In the genomic region with DNA sequence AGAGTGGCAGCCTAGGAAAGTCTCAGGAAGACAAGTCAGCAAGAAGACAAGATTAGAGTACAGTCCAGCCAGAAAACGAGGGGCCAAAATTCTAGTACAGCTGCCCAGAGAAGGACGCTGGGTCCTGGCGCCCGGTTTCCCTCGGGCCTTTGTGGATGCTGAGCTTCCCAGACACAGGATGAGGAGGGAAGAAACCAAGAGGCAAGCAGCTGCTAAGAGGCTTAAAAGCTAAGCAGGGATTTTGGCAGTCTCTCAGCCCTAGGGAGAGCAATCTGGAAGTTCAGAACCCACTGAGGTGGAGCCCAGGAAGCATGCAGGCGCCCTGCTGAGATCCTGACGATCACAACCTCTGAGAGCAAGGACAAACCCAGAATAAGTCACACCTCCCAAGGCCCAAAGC, we compare ENCODE assay signal across 10 mouse cellular contexts.
DNase-seq lines count a peak whose midpoint lies in the region.
"Had no signal": no experiment of that assay in that cellular context is flagged by ENCODE, and none has a peak within 500 bp of the region (broad histone marks: within the 10 kb centered on the region; RNA-seq: fewer than 3 reads in every experiment).

No protein-coding gene starts in this region.

- intact Hi-C loops in heart, postnatal 25 days (cut with DNase I): no loop called here

- peak; percentile 10 for DNase-seq in heart, adult 8-10 months (ENCODE audit: low spot score)
- no peak for DNase-seq in heart, postnatal 25 days (ENCODE audit: low spot score)
- DNase-seq in testis, postnatal 10 days (ENCODE audit: low spot score): peak; percentile 25
- no peak for DNase-seq in testis, postnatal 14 days (ENCODE audit: low spot score)
- peak; percentile 55 for DNase-seq in gastrocnemius, postnatal 25 days
- no peak for DNase-seq in ovary, postnatal 14 days (ENCODE audit: low spot score)
- DNase-seq in thymus, postnatal 25 days: no peak
- no peak for DNase-seq in right cerebral cortex, adult 2 months (ENCODE audit: low spot score in 2 of 2)
- DNase-seq: kidney, adult 2 months; kidney, postnatal 14 days had no signal

Comparison
In these comparisons a context has a peak if more than half of its experiments do, and no peak if none do; other contexts are left out.
1. DNase-seq: peak in heart, adult 8-10 months (single experiment), testis, postnatal 10 days (single experiment) and gastrocnemius, postnatal 25 days (single experiment); none in heart, postnatal 25 days (single experiment), testis, postnatal 14 days (single experiment), ovary, postnatal 14 days (single experiment), thymus, postnatal 25 days (single experiment) and right cerebral cortex, adult 2 months (0 of 2).